Mouse (Mus musculus) lung, postnatal 0 days (tissue): ENCODE measurements at regions not wholly inside any gene's neighbourhood (a gene's known extent, or its start where the extent isn't known, plus 50 kb on each side); places are given as distances from the start of the nearest gene placed in this dataset.

Source experiments
- ATAC-seq: fragments of 200-750 bp; cut with Nextera tagmentation; 2 replicates; pipeline ENCODE4 v1.8.0; 2017; ENCODE audit warnings: moderate library complexity
- DNase-seq: peaks from one replicate; pipeline ENCODE4 v3.0.0-alpha.2; 2016; ENCODE audit warnings: low spot score
- H3K27ac ChIP-seq: fragments of 300-500 bp; sonication (generic); 2 replicates; pipeline ENCODE4 v1.5.1; 2014; ENCODE audit warnings: antibody characterized with exemption, mild to moderate bottlenecking, low read length, mixed read lengths
- H3K27me3 ChIP-seq: fragments of 300-500 bp; sonication (generic); replicated peaks from 2 replicates; pipeline ENCODE4 v1.6.1; 2014; ENCODE audit warnings: low read length, mixed read lengths; ENCODE audit not compliant: insufficient read depth
- H3K36me3 ChIP-seq: fragments of 300-500 bp; sonication (generic); 2 replicates; pipeline ENCODE4 v1.6.1; 2014; ENCODE audit warnings: low read length, mixed read lengths; ENCODE audit not compliant: insufficient read depth
- H3K4me1 ChIP-seq: fragments of 300-500 bp; sonication (generic); 2 replicates; pipeline ENCODE4 v1.6.1; 2014; ENCODE audit warnings: antibody characterized with exemption, low read depth, low read length, mixed read lengths; ENCODE audit not compliant: insufficient read depth
- H3K4me2 ChIP-seq: fragments of 300-500 bp; sonication (generic); replicated peaks from 2 replicates; pipeline ENCODE4 v1.6.1; 2014; ENCODE audit warnings: low read depth, mild to moderate bottlenecking, low read length, moderate library complexity, mixed read lengths
- H3K4me3 ChIP-seq: fragments of 300-500 bp; sonication (generic); 2 replicates; pipeline ENCODE4 v1.5.1; 2014; ENCODE audit warnings: low read depth, low read length
- H3K9ac ChIP-seq: fragments of 300-500 bp; sonication (generic); replicated peaks from 2 replicates; pipeline ENCODE4 v1.6.1; 2014; ENCODE audit warnings: low read depth, mild to moderate bottlenecking
- H3K9me3 ChIP-seq: fragments of 300-500 bp; sonication (generic); 2 replicates; pipeline ENCODE4 v1.6.1; 2016; ENCODE audit warnings: low read length, mixed read lengths
- CTCF ChIP-seq: IDR thresholded peaks from 2 replicates; pipeline ENCODE4 v1.5.1; 2016; ENCODE audit warnings: antibody characterized with exemption, mild to moderate bottlenecking
- EP300 ChIP-seq: IDR thresholded peaks from 2 replicates; pipeline ENCODE4 v1.6.1; 2016; ENCODE audit warnings: antibody characterized with exemption, mild to moderate bottlenecking, control low read depth
- WGBS: fragments of 180-500 bp; shearing (Covaris S2); extraction: QIAGEN DNeasy Blood & Tissue Kit; methylation state at CpG from one replicate; pipeline ENCODE4 v1.1.7; 2014; 5-methylcytosine and 5-hydroxymethylcytosine counted together

- H3K4me3 ChIP-seq, result no peak overlapping the region
- TF ChIP-seq EP300 (no peak), CTCF (no peak)
- no peak overlapping the region for H3K27ac ChIP-seq
- H3K27me3 ChIP-seq, result no peaks in the 10 kb centered on the region
- ATAC-seq, result no peak
- no peak overlapping the region for H3K4me2 ChIP-seq
- no peaks in the 10 kb centered on the region for H3K4me1 ChIP-seq
- no peak for DNase-seq
- no peak overlapping the region for H3K9ac ChIP-seq
- 76% methylated on average over 2 of the region's 2 CpGs for WGBS
- no peaks in the 10 kb centered on the region for H3K36me3 ChIP-seq
- no peaks in the 10 kb centered on the region for H3K9me3 ChIP-seq
Observed at GRCm38 (mm10) chr14:105708691-105709090, 187.9 kb downstream of the Spry2 start.

- Histone ChIP-seq H3K9me3 (no peaks in the 10 kb centered on the region), H3K4me1 (no peaks in the 10 kb centered on the region), H3K4me2 (no peak overlapping the region), H3K4me3 (no peak overlapping the region), H3K9ac (no peak overlapping the region), H3K27me3 (no peaks in the 10 kb centered on the region), H3K27ac (no peak overlapping the region), H3K36me3 (no peaks in the 10 kb centered on the region)
- WGBS, result 94% methylated on average over 7 of the region's 7 CpGs
- DNase-seq (no peak), ATAC-seq (no peak)
- TF ChIP-seq EP300, result no peak
- no peak for TF ChIP-seq CTCF
Observed at GRCm38 (mm10) chr14:105706756-105707155, 189.9 kb downstream of the Spry2 start.

GRCm38 (mm10) chr14:105698616-105699015 lies 198.0 kb downstream of the Spry2 start:
- Histone ChIP-seq H3K4me3 (no peak overlapping the region), H3K27ac (no peak overlapping the region), H3K9me3 (no peaks in the 10 kb centered on the region), H3K4me2 (no peak overlapping the region), H3K27me3 (no peaks in the 10 kb centered on the region), H3K36me3 (no peaks in the 10 kb centered on the region), H3K4me1 (no peaks in the 10 kb centered on the region), H3K9ac (no peak overlapping the region)
- no peak for DNase-seq
- WGBS, result 40% methylated on average over 1 of the region's 1 CpGs
- TF ChIP-seq CTCF (no peak), EP300 (no peak)
- ATAC-seq, result no peak

- Histone ChIP-seq H3K4me1 (no peaks in the 10 kb centered on the region), H3K9ac (no peak overlapping the region), H3K36me3 (no peaks in the 10 kb centered on the region), H3K4me3 (no peak overlapping the region), H3K27me3 (no peaks in the 10 kb centered on the region), H3K27ac (no peak overlapping the region), H3K9me3 (no peaks in the 10 kb centered on the region), H3K4me2 (no peak overlapping the region)
- DNase-seq (no peak), ATAC-seq (no peak)
- TF ChIP-seq EP300, result no peak
- TF ChIP-seq CTCF, result no peak
- WGBS, result 93% methylated on average over 1 of the region's 1 CpGs
Observed at GRCm38 (mm10) chr14:105698086-105698485, 198.5 kb downstream of the Spry2 start.

GRCm38 (mm10) chr14:105697398-105697797 lies 199.2 kb downstream of the Spry2 start:
- H3K9me3 ChIP-seq, result no peaks in the 10 kb centered on the region
- H3K9ac ChIP-seq, result no peak overlapping the region
- H3K4me3 ChIP-seq, result no peak overlapping the region
- H3K4me1 ChIP-seq, result no peaks in the 10 kb centered on the region
- H3K4me2 ChIP-seq, result no peak overlapping the region
- WGBS, result 82% methylated on average over 13 of the region's 13 CpGs
- ATAC-seq (no peak), DNase-seq (no peak)
- H3K27ac ChIP-seq, result no peak overlapping the region
- TF ChIP-seq CTCF (no peak), EP300 (no peak)
- no peaks in the 10 kb centered on the region for H3K36me3 ChIP-seq
- H3K27me3 ChIP-seq, result no peaks in the 10 kb centered on the region

- no peak for DNase-seq
- TF ChIP-seq CTCF, result no peak
- TF ChIP-seq EP300, result no peak
- no peak overlapping the region for H3K4me2 ChIP-seq
- no peak for ATAC-seq
- H3K4me1 ChIP-seq, result no peaks in the 10 kb centered on the region
- no peak overlapping the region for H3K9ac ChIP-seq
- H3K27me3 ChIP-seq, result no peaks in the 10 kb centered on the region
- H3K4me3 ChIP-seq, result no peak overlapping the region
- no peaks in the 10 kb centered on the region for H3K36me3 ChIP-seq
- no peak overlapping the region for H3K27ac ChIP-seq
- H3K9me3 ChIP-seq, result no peaks in the 10 kb centered on the region
Observed at GRCm38 (mm10) chr14:105694969-105695368, 201.7 kb downstream of the Spry2 start.

GRCm38 (mm10) chr14:105693713-105694112 lies 202.9 kb downstream of the Spry2 start:
- H3K9me3 ChIP-seq, result no peaks in the 10 kb centered on the region
- ATAC-seq, result no peak

More at GRCm38 (mm10) chr14:105693713-105694112, 202.9 kb downstream of the Spry2 start:
- WGBS, result 79% methylated on average over 4 of the region's 4 CpGs
- Histone ChIP-seq H3K4me3 (no peak overlapping the region), H3K27ac (no peak overlapping the region), H3K27me3 (no peaks in the 10 kb centered on the region), H3K4me2 (no peak overlapping the region), H3K4me1 (no peaks in the 10 kb centered on the region), H3K36me3 (no peaks in the 10 kb centered on the region), H3K9ac (no peak overlapping the region)
- DNase-seq, result no peak
- TF ChIP-seq EP300 (no peak), CTCF (no peak)
